In the genomic region with DNA sequence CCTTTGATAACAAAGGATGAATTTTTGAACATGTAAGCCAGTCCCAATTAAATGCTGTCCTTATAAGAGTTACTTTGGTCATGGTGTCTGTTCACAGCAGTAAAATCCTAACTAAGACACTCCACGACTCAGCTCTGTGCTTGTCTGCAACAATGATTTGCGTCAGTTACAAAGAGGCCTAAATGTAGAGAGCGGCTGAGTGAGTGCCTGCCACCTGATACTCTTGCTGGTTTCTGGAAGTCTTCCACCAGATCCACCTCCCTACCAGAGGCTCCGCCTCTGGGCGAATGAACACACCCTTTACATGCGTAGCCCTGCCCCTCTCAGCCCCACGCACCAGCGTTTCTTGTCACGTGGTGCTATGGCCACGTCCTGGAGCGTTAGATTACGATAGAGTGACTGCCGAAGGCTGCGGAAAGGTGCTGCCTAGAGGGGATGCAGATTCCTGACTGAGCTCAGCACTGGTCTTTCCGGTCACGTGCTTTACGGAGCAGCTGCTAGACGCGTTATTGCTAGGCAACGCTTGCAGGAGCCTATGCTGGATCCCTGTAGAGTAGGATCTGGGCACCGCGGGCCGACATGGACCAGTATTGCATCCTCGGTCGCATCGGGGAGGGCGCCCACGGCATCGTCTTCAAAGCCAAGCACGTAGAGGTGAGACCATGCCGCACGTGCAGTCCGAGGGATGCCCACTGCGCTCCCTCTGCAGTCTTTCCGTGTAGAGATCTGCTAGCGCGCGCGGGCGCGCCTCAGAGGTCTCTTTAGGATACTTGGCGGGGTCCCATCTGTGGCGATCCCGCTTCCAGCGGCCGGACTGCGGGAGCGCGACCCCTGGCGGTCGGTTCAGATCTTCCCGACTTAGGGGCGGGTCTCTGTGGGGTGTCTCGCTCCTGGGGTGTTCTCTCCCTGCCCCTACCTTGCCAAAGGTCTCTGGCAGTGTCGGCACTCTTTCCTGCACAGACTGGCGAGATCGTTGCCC, we compare ENCODE assay signal across 7 mouse cellular contexts. TPM values are rescaled to one million over a fixed set of nuclear protein-coding genes. Genes with fewer than 3 reads are reported as not detected.
DNase-seq lines count a peak whose midpoint lies in the region; ATAC-seq lines count a peak whose summit lies in the region.

A gene (plus strand): TSS at position 298 of the 979 bp plus-strand sequence.

- peak within 1 kb of the TSS; percentile 64 for H3K4me2 ChIP-seq in embryonic facial prominence, embryonic 11.5 days (ENCODE audit: low read depth, low read length)
- peak within 1 kb of the TSS; percentile 71 for H3K4me2 ChIP-seq in midbrain, embryonic 13.5 days (replicated peaks)

- no peaks in the 10 kb centered on the region for H3K9me3 ChIP-seq in embryonic facial prominence, embryonic 11.5 days (replicated peaks; ENCODE audit: control insufficient read depth, low read length)
- no peaks in the 10 kb centered on the region for H3K9me3 ChIP-seq in limb, embryonic 10.5 days (replicated peaks)
- no peaks in the 10 kb centered on the region for H3K9me3 ChIP-seq in midbrain, embryonic 13.5 days

- H3K4me3 ChIP-seq in embryonic facial prominence, embryonic 11.5 days (ENCODE audit: low read depth, low read length) = peak within 1 kb of the TSS; percentile 64
- H3K4me3 ChIP-seq in limb, embryonic 10.5 days = peak within 1 kb of the TSS; percentile 67
- H3K4me3 ChIP-seq in midbrain, embryonic 13.5 days (replicated peaks) = peak within 1 kb of the TSS; percentile 58

- H3K9ac ChIP-seq in embryonic facial prominence, embryonic 11.5 days (replicated peaks; ENCODE audit: low read length) = peak within 1 kb of the TSS; percentile 66
- H3K9ac ChIP-seq in midbrain, embryonic 13.5 days (replicated peaks) = peak within 1 kb of the TSS; percentile 70

- peak; percentile 92 for DNase-seq in adrenal gland, postnatal 14 days
- peak; percentile 96 for DNase-seq in embryonic facial prominence, embryonic 11.5 days (ENCODE audit: low spot score)
- peak; percentile 98 for DNase-seq in kidney, adult 11 months
- DNase-seq in limb, embryonic 10.5 days (ENCODE audit: low spot score) = peak; percentile 94
- DNase-seq in spleen, adult 12 weeks (ENCODE audit: low spot score) = peak; percentile 78

- ATAC-seq in embryonic facial prominence, embryonic 11.5 days (replicated peaks; ENCODE audit: insufficient number of reproducible peaks, low FRiP score, low TSS enrichment, low read depth) = peak; percentile 99
- ATAC-seq in granulocyte monocyte progenitor cell, adult 5-6 weeks (replicated peaks; ENCODE audit: poor library complexity, severe bottlenecking) = peak; percentile 91
- ATAC-seq in midbrain, embryonic 13.5 days = peak; percentile 99

- under 1% methylated on average over 56 of the region's 57 CpGs for WGBS in embryonic facial prominence, embryonic 11.5 days
- under 1% methylated on average over 57 of the region's 57 CpGs for WGBS in limb, embryonic 10.5 days
- WGBS in midbrain, embryonic 13.5 days = 0% methylated on average over 57 of the region's 57 CpGs

- H3K27me3 ChIP-seq in embryonic facial prominence, embryonic 11.5 days (ENCODE audit: control insufficient read depth, insufficient read depth, low read length) = no peaks in the 10 kb centered on the region
- no peaks in the 10 kb centered on the region for H3K27me3 ChIP-seq in limb, embryonic 10.5 days (ENCODE audit: low read depth, poor library complexity, severe bottlenecking)
- no peaks in the 10 kb centered on the region for H3K27me3 ChIP-seq in midbrain, embryonic 13.5 days

- no peaks in the 10 kb centered on the region; the same call in 1 of the 2 replicates for H3K4me1 ChIP-seq in embryonic facial prominence, embryonic 11.5 days (ENCODE audit: control insufficient read depth, insufficient read depth, low read length)
- peaks cover 14% of the 10 kb centered on the region for H3K4me1 ChIP-seq in limb, embryonic 10.5 days
- H3K4me1 ChIP-seq in midbrain, embryonic 13.5 days (replicated peaks) = peaks cover 10% of the 10 kb centered on the region

- H3K27ac ChIP-seq in embryonic facial prominence, embryonic 11.5 days (replicated peaks; ENCODE audit: low read depth, low read length) = peak within 1 kb of the TSS; percentile 80
- H3K27ac ChIP-seq in limb, embryonic 10.5 days = peak within 1 kb of the TSS; percentile 87
- H3K27ac ChIP-seq in midbrain, embryonic 13.5 days = peak within 1 kb of the TSS; percentile 86

- H3K36me3 ChIP-seq in embryonic facial prominence, embryonic 11.5 days (replicated peaks; ENCODE audit: control insufficient read depth, insufficient read depth, low read depth, low read length) = no peaks in the 10 kb centered on the region
- no peaks in the 10 kb centered on the region for H3K36me3 ChIP-seq in limb, embryonic 10.5 days
- 0 out of 2 replicates have a peak, but pooled peaks cover 3% of the 10 kb centered on the region for H3K36me3 ChIP-seq in midbrain, embryonic 13.5 days

RNA-seq across cellular contexts. Expression of the gene that starts here (rescaled TPM):
- 4.3 and 5.1 TPM in 2 replicates for total RNA-seq in adrenal gland, postnatal 14 days (2021)
- 6.7 and 9.6 TPM in 2 replicates for polyA plus RNA-seq in embryonic facial prominence, embryonic 11.5 days (2014; fragmentation: Nextera tagmentation; extraction: Ambion mirVana)
- total RNA-seq in granulocyte monocyte progenitor cell, adult 5-6 weeks (2014; fragmentation: Nextera tagmentation) = 1.5 and 4.1 TPM in 2 replicates
- total RNA-seq in granulocyte monocyte progenitor cell, adult 5-6 weeks (2017) = 2.5 and 3.3 TPM in 2 replicates
- polyA plus RNA-seq in limb, embryonic 10.5 days (2016; fragmentation: Nextera tagmentation; extraction: Ambion mirVana) = 9.0 and 11.8 TPM in 2 replicates
- polyA plus RNA-seq in midbrain, embryonic 13.5 days (2015; fragmentation: Nextera tagmentation; extraction: Ambion mirVana) = 16.6 and 19.4 TPM in 2 replicates

Comparison
In these comparisons a context has a peak if more than half of its experiments do, and no peak if none do; other contexts are left out.
1. Peak in every context shown above with its lines: DNase-seq, ATAC-seq, H3K4me3 ChIP-seq and H3K27ac ChIP-seq.